Mouse (Mus musculus) heart, embryonic 16.5 days (tissue): ENCODE results near the gene Ccdc38. TPM values are rescaled to one million over a fixed set of nuclear protein-coding genes. Genes with fewer than 3 reads are reported as not detected.

Experiments
- ATAC-seq: fragments of 200-750 bp; cut with Nextera tagmentation; replicated peaks from 2 replicates; pipeline ENCODE4 v1.8.0; 2017; ENCODE audit warnings: moderate number of reproducible peaks; ENCODE audit not compliant: insufficient read depth, low FRiP score; ENCODE audit errors: extremely low read depth
- H3K27ac ChIP-seq: fragments of 300-500 bp; sonication (generic); 2 replicates; pipeline ENCODE4 v1.5.1; 2014; ENCODE audit warnings: mild to moderate bottlenecking, low read length, control low read depth, moderate library complexity
- H3K27me3 ChIP-seq: fragments of 300-500 bp; sonication (generic); 2 replicates; pipeline ENCODE4 v1.6.1; 2014; ENCODE audit warnings: low read length, mixed read lengths; ENCODE audit not compliant: control insufficient read depth, insufficient read depth
- H3K36me3 ChIP-seq: fragments of 300-500 bp; sonication (generic); 2 replicates; pipeline ENCODE4 v1.6.1; 2014; ENCODE audit not compliant: control insufficient read depth, insufficient read depth
- H3K4me1 ChIP-seq: fragments of 300-500 bp; sonication (generic); 2 replicates; pipeline ENCODE4 v1.6.1; 2014; ENCODE audit warnings: low read length, mixed read lengths; ENCODE audit not compliant: control insufficient read depth, insufficient read depth
- H3K4me2 ChIP-seq: fragments of 300-500 bp; sonication (generic); 2 replicates; pipeline ENCODE4 v1.6.1; 2014; ENCODE audit warnings: low read depth, mild to moderate bottlenecking, control low read depth, low read length
- H3K4me3 ChIP-seq: fragments of 300-500 bp; sonication (generic); 2 replicates; pipeline ENCODE4 v1.5.1; 2014; ENCODE audit warnings: mild to moderate bottlenecking, control low read depth, low read length
- H3K9ac ChIP-seq: fragments of 300-500 bp; sonication (generic); 2 replicates; pipeline ENCODE4 v1.6.1; 2014; ENCODE audit warnings: low read length, control low read depth
- H3K9me3 ChIP-seq: fragments of 300-500 bp; sonication (generic); replicated peaks from 2 replicates; pipeline ENCODE4 v1.6.1; 2016; ENCODE audit warnings: low read length; ENCODE audit not compliant: control insufficient read depth
- WGBS: fragments of 180-500 bp; shearing (Covaris S2); extraction: QIAGEN DNeasy Blood & Tissue Kit; methylation state at CpG from one replicate; pipeline ENCODE4 v1.1.7; 2014; 5-methylcytosine and 5-hydroxymethylcytosine counted together
- polyA plus RNA-seq: library from polyadenylated mRNA; unstranded; fragments of >200 nt; fragmentation: Nextera tagmentation; extraction: Ambion mirVana; gene quantifications from 2 replicates; pipeline ENCODE4 v1.2.1, GENCODE M21; 2015

Ccdc38 gene
- polyA plus RNA-seq = 0.11 and 0.13 TPM in 2 replicates

DNA sequence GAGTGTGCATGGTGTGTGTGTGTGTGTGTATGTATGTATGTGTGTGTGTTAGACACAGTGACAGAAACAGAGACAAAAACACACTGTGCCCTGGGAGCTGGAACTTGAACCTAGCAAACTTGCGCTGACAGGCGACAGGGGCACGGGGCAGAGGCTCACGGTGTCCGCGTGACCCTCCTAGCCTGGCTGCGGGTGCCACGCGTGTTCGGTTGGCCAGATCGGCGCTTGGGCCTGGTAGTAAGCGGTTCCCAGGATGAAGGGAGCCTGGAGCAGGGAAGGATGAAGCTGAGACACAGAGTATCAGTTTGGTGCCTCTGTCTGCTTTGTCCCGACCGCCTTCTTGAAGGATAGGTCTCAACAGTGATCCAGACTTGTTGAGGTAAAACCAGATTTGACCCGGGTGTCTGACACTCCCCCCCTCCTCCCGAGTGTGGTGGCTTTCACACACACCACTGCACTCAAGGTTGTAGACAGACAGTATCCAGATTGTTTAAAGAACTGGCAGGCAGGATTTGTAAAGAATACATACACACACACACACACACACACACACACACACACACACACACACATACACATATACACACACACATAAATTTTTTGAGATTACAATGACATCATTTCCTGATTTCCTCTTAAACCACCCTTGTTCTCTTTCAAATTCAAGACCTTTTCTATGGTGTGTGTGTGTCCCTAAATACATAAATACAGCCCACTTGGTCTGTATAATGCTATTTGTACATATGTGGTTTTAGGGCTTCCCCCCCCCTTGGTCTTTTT lies at the start of gene Ccdc38:
TSS of gene Ccdc38 (plus strand) at position 202 of the 780 bp plus-strand sequence.
- Histone ChIP-seq H3K9ac (peak within 1 kb of the TSS; percentile 68), H3K27me3 (0 out of 2 replicates have a peak, but pooled peaks cover 5% of the 10 kb centered on the region), H3K9me3 (no peaks in the 10 kb centered on the region), H3K4me3 (peak within 1 kb of the TSS; percentile 55), H3K36me3 (no peaks in the 10 kb centered on the region), H3K4me1 (peaks cover 7% of the 10 kb centered on the region), H3K4me2 (peak within 1 kb of the TSS; percentile 88), H3K27ac (no peak within 1 kb of the TSS)
- no peak for ATAC-seq
- 47% methylated on average over 17 of the region's 17 CpGs for WGBS

DNA sequence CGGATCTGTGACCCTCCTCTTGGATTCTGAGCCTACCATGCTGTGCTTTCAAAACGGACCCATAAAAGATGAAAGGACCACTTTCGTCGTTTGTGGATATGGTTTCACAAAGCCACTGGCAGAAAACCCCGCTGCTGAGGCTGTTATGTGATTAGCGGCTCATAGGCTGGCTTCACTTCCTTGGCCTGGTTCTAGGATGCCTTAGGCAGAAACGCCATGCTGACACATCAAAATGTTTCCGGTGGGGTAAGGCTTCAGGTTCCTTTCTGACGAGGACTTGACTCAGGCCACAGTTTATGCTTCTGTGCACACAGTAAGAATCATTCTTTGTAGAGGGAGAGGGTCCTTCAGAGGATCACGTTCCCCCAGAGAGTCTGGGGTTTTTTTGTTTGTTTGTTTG lies 39.6 kb upstream of the Ccdc38 start:
- Histone ChIP-seq H3K27ac (no peak overlapping the region), H3K4me2 (no peak overlapping the region), H3K9me3 (no peaks in the 10 kb centered on the region), H3K4me1 (no peaks in the 10 kb centered on the region), H3K9ac (no peak overlapping the region), H3K4me3 (no peak overlapping the region), H3K27me3 (no peaks in the 10 kb centered on the region), H3K36me3 (no peaks in the 10 kb centered on the region)
- ATAC-seq = no peak
- 64% methylated on average over 10 of the region's 10 CpGs for WGBS

DNA sequence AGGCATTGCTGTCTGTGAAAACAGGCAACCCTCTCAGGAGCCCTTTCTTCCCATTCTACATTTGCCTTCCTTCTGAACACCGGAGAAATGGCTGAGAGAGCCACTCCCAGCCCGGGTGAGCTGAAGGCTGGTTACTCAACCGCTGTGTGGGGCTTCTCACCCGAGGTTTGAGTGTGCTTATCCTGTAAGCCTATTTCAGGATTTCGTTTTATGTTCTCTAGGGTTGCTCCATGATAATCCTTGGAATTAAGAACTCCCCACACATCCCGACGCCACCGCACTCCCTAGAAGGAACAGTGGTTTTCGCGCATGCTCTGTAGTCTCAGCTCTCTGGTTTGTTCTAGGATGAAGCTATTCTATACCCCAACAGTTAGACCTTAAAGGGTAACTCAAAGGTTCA lies 39.1 kb upstream of the Ccdc38 start:
- no peak overlapping the region for H3K9ac ChIP-seq
- 73% methylated on average over 10 of the region's 10 CpGs for WGBS
- no peak overlapping the region for H3K4me3 ChIP-seq
- no peaks in the 10 kb centered on the region for H3K27me3 ChIP-seq
- H3K9me3 ChIP-seq = no peaks in the 10 kb centered on the region
- H3K4me2 ChIP-seq = no peak overlapping the region
- ATAC-seq = no peak
- no peak overlapping the region for H3K27ac ChIP-seq
- no peaks in the 10 kb centered on the region for H3K36me3 ChIP-seq
- H3K4me1 ChIP-seq = no peaks in the 10 kb centered on the region

GRCm38 (mm10) chr10:93508383-93508970 lies 32.0 kb upstream of the Ccdc38 start:
- no peak overlapping the region for H3K27ac ChIP-seq
- no peak overlapping the region for H3K4me2 ChIP-seq
- no peak overlapping the region for H3K4me3 ChIP-seq
- H3K9me3 ChIP-seq = no peaks in the 10 kb centered on the region
- H3K4me1 ChIP-seq = no peaks in the 10 kb centered on the region
- H3K9ac ChIP-seq = no peak overlapping the region
- WGBS = 64% methylated on average over 7 of the region's 7 CpGs
- H3K36me3 ChIP-seq = no peaks in the 10 kb centered on the region
- ATAC-seq = no peak
- no peaks in the 10 kb centered on the region for H3K27me3 ChIP-seq

DNA sequence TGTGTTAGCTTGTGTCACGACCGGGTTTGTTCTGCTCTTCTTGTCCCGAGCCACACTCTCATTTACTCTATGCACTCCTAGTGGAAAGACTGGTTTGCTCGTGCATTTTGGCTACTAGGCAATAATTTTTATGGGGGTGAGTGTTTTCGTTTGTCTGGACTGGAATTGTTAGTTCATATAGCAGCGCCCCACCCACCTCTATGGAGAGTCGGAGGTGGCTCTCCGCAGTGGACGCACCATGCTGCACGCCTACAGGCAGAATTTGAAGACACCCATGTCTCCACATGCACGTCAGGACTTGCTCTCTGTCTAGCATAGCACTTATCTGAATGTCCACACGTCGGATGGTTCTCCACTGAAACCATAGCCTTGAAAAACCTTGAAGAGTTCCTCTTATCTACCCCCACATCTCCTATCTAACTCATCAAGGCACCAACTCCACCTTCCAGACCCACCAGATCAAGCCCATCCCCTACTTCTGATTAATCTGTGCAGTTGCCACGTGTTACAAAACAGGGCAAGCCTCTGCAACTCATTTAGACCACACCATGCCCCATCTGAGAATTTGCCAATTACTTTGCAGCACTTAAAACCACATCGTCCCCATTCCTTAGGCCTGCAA lies 30.8 kb upstream of the Ccdc38 start:
- H3K4me1 ChIP-seq = no peaks in the 10 kb centered on the region
- 79% methylated on average over 15 of the region's 15 CpGs for WGBS
- H3K9ac ChIP-seq = no peak overlapping the region
- H3K9me3 ChIP-seq = no peaks in the 10 kb centered on the region
- H3K27ac ChIP-seq = no peak overlapping the region
- no peak for ATAC-seq
- no peaks in the 10 kb centered on the region for H3K36me3 ChIP-seq
- H3K4me2 ChIP-seq = no peak overlapping the region
- H3K4me3 ChIP-seq = no peak overlapping the region
- no peaks in the 10 kb centered on the region for H3K27me3 ChIP-seq

DNA sequence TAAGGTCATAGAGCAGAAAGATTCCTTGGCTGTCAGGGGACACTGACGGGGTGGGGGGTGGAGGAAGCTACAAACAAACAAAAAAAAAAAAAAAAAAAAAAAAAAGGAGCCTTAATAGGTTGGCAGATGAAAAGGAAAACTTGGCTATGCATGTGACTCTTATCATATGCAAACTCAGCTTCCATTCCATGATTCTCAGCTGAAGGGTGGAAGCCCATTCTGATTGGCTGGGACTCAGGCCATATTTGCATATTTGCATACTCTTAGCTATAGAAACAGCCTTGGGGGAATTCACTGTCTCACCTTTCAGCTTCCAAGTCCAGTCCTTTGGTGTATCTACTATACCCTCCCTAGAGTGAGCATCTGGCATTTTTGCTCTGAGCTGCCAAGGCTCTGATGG lies 25.0 kb upstream of the Ccdc38 start:
- Histone ChIP-seq H3K27me3 (no peaks in the 10 kb centered on the region), H3K36me3 (no peaks in the 10 kb centered on the region), H3K4me3 (no peak overlapping the region), H3K9ac (no peak overlapping the region), H3K4me1 (no peaks in the 10 kb centered on the region), H3K27ac (no peak overlapping the region), H3K4me2 (no peak overlapping the region), H3K9me3 (no peaks in the 10 kb centered on the region)
- WGBS = 16% methylated on average over 1 of the region's 1 CpGs
- no peak for ATAC-seq

GRCm38 (mm10) chr10:93515927-93516326 lies 24.5 kb upstream of the Ccdc38 start:
- Histone ChIP-seq H3K36me3 (no peaks in the 10 kb centered on the region), H3K27me3 (no peaks in the 10 kb centered on the region), H3K4me3 (no peak overlapping the region), H3K9me3 (no peaks in the 10 kb centered on the region), H3K4me1 (no peaks in the 10 kb centered on the region), H3K27ac (no peak overlapping the region), H3K4me2 (no peak overlapping the region), H3K9ac (no peak overlapping the region)
- ATAC-seq = no peak
- WGBS = 82% methylated on average over 12 of the region's 12 CpGs

GRCm38 (mm10) chr10:93517754-93518153 lies 22.7 kb upstream of the Ccdc38 start:
- Histone ChIP-seq H3K4me2 (no peak overlapping the region), H3K4me3 (no peak overlapping the region), H3K4me1 (no peaks in the 10 kb centered on the region), H3K9ac (no peak overlapping the region), H3K27me3 (no peaks in the 10 kb centered on the region), H3K36me3 (no peaks in the 10 kb centered on the region), H3K9me3 (no peaks in the 10 kb centered on the region), H3K27ac (no peak overlapping the region)
- no peak for ATAC-seq
- 58% methylated on average over 4 of the region's 4 CpGs for WGBS

DNA sequence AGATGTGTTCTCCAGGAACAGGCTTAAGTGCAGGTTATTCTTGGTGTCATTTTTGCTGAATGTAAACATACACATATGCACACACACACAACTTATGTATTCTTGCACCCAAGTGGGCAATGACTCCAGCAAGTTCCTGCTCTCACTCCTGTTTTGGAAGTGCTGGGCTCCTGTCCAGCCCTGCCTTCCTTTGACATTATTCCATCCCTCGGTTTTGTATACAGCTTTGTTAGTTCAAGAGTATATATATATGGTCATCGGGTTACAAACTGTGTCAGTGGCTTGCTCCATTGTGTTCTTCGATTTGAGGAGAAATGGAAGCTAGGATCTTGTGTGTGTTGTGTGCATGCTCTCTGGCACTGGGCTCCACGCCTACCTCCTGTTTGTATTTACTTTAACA lies 22.2 kb upstream of the Ccdc38 start:
- Histone ChIP-seq H3K9me3 (no peaks in the 10 kb centered on the region), H3K4me3 (no peak overlapping the region), H3K27me3 (no peaks in the 10 kb centered on the region), H3K4me2 (no peak overlapping the region), H3K4me1 (no peaks in the 10 kb centered on the region), H3K9ac (no peak overlapping the region), H3K36me3 (no peaks in the 10 kb centered on the region), H3K27ac (no peak overlapping the region)
- no peak for ATAC-seq
- 79% methylated on average over 4 of the region's 4 CpGs for WGBS
